12 mouse cellular contexts compared by ENCODE assay signal in the genomic region with DNA sequence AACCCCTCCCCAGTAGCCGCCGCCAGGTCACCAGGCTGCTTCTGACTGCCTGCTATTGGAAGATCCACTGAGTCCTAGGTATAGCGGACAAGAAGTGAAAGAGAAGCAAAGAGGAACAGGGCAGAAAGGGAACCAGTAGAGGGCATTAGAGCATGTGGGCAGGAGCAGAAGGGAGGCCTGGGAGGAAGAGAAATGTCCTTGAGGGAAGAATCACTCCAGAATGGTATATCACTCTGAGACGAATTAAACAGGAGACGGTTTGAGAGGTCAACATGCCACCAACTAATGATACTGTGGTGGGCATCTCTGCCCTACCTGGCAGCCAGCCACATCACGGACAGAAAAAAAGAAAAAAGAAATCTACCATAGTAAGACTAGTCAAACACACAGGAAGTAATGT. TPM values are rescaled to one million over a fixed set of nuclear protein-coding genes. Genes with fewer than 3 reads are reported as not detected.
DNase-seq lines count a peak whose midpoint lies in the region; ATAC-seq and TF ChIP-seq lines count a peak whose summit lies in the region.
"Had no signal": no experiment of that assay in that cellular context is flagged by ENCODE, and none has a peak within 500 bp of the region (broad histone marks: within the 10 kb centered on the region; RNA-seq: fewer than 3 reads in every experiment).

No protein-coding gene starts in this region.

- peak; percentile 35 for TF ChIP-seq CTCF in left cerebral cortex, adult 2 months (IDR thresholded peaks at IDR 0.05)

- no peak for DNase-seq in cerebellum, postnatal 4 days (ENCODE audit: low spot score in 2 of 2)
- DNase-seq in left cerebral cortex, adult 2 months (ENCODE audit: extremely low spot score in 1 of 2, low spot score in 2 of 2), result no peak
- DNase-seq in left cerebral cortex, postnatal 36 days (ENCODE audit: low spot score in 2 of 2), result no peak
- peak; percentile 35 for DNase-seq in cerebellum, adult 11 months
- DNase-seq in lung, postnatal 36 days, result peak; percentile 44
- DNase-seq in urinary bladder, adult 18-20 months (ENCODE audit: low spot score in 2 of 2), result no peak
- DNase-seq in kidney, postnatal 25 days, result no peak
- DNase-seq: kidney, adult 11 months had no signal

- no peak overlapping the region for H3K4me3 ChIP-seq in left cerebral cortex, adult 2 months
- H3K4me3 ChIP-seq: heart, embryonic 13.5 days; midbrain, embryonic 13.5 days had no signal

- intact Hi-C loops in left cerebral cortex, adult 2 months (cut with DNase I), result no loop called here
- intact Hi-C loops in left cerebral cortex, postnatal 36 days (cut with DNase I), result loop anchor here (5.0 kb wide), 2 partner anchors 194 to 259 kb away; no protein-coding TSS in a partner anchor

- H3K27ac ChIP-seq in left cerebral cortex, adult 2 months, result no peak overlapping the region
- H3K27ac ChIP-seq: heart, embryonic 13.5 days; midbrain, embryonic 13.5 days had no signal

- ATAC-seq in cerebellum, adult (ENCODE audit: insufficient number of reproducible peaks, low FRiP score, low TSS enrichment), result 0 out of 2 replicates have a peak, but pooled peaks have one; percentile 54
- ATAC-seq: midbrain, embryonic 13.5 days had no signal

RNA-seq across cellular contexts. Expression of a gene that starts 9.9 kb away (rescaled TPM):
- not detected for total RNA-seq in left cerebral cortex, adult 2 months (2021)
- total RNA-seq in left cerebral cortex, postnatal 36 days (2021), result not detected
- total RNA-seq: left cerebral cortex, postnatal 4 days had no signal

Comparison
In these comparisons a context has a peak if more than half of its experiments do, and no peak if none do; other contexts are left out.
1. DNase-seq: peak in cerebellum, adult 11 months (single experiment) and lung, postnatal 36 days (single experiment); none in cerebellum, postnatal 4 days (0 of 2), left cerebral cortex, adult 2 months (0 of 2), left cerebral cortex, postnatal 36 days (0 of 2), urinary bladder, adult 18-20 months (0 of 2) and kidney, postnatal 25 days (0 of 2).